Mouse (Mus musculus): ENCODE results near the gene Nrxn3.
A peak's percentile ranks its signal among the peaks of the same experiment; 100 is the strongest.

Nrxn3 gene

GRCm38 (mm10) chr12:88722691-88723070 is at the start of gene Nrxn3:
Nrxn3 (plus strand) TSS chr12:88722876.
- peak; percentile 39 to 64 for DNase-seq

GRCm38 (mm10) chr12:88704159-88704846 is 18.4 kb upstream of the Nrxn3 start:
- DNase-seq: no peak

DNA sequence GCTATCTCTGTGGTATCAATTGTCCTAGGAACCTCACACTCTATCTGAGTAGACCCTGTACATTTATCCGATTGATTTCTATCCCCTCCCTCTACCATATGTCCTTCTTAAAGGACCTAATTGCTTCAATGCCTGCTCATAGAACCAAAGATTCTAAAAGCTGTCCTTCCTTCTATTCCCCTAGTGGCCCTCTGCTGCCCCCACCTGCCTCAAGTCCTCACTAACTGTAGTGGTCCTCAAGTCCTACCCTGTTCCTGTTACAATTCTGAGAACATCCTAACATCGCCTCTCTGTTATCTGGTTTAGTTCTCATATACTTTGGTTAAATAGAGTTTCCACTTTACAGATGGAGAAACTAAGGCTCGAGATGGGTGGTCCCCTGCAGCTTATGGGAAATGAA is 16.7 kb upstream of the Nrxn3 start:
- no peak for DNase-seq

- DNase-seq: no peak
Measured at GRCm38 (mm10) chr12:88707786-88708185, 14.9 kb upstream of the Nrxn3 start.

DNA sequence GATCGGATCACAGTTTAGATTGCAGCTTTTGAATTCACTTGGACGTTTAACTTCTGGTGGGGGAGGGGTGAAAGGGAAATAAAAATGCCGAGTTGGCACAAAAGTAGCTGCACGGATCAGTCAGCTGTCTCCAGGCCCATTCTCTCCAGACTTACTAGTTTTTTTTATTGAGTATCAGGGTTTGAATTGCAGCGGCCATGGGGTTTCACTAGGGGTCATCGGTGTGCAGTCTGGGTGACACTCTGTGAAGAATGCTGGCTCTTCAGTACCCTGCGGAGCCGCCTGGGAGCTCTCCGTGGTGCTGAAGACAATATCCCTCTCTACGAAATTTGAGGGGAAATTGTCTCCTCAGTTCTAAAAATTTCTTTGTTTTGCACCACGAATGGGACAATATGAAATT is 13.5 kb upstream of the Nrxn3 start:
- peak; percentile 20 to 56 for DNase-seq

GRCm38 (mm10) chr12:88713456-88713855 is 9.2 kb upstream of the Nrxn3 start:
- DNase-seq: peak in 1 of 2 experiments; percentile 12

- no peak for DNase-seq
Measured at GRCm38 (mm10) chr12:88722031-88722690, 515 bp upstream of the Nrxn3 start.

DNA sequence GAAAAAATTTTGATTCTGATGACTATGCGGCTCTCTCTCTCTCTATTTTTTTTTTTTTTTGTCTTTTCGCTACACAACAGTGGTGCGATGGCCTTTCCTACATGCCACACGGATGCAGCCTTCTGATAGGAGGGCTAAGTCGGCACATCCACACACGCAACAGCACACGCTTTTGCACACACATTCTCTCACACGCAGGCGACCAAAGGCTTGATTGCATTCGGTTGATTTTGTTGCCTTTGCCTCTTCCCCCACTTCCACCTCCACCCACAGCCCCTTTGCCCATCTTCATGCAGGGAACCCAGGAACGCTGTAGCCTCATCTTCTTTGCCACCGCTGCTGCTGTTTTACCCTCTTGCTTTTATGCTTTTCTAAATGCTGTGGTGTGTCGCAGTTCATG is 3.6 kb downstream of the Nrxn3 start:
- no peak for DNase-seq

DNA sequence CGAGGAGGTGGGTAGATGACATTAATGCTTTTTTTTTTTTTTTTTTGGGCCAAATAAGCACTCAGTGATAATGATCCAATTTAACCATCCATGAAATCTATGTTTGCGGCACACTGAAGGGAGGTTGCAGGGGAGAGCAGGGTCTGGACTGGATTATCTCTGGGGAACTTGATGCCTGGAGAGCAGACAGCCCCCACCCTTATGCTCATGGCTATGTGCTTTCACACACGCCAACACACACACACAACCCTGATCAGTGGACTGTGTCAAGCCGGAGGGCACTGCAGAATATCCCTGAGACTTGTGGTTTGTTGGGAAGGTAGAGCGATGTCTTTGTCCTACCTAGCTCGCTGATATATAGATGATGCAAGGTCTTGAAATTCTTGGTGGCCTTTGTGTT is 4.1 kb downstream of the Nrxn3 start:
- no peak for DNase-seq

GRCm38 (mm10) chr12:88730720-88731119 is 8.0 kb downstream of the Nrxn3 start:
- DNase-seq: no peak

DNA sequence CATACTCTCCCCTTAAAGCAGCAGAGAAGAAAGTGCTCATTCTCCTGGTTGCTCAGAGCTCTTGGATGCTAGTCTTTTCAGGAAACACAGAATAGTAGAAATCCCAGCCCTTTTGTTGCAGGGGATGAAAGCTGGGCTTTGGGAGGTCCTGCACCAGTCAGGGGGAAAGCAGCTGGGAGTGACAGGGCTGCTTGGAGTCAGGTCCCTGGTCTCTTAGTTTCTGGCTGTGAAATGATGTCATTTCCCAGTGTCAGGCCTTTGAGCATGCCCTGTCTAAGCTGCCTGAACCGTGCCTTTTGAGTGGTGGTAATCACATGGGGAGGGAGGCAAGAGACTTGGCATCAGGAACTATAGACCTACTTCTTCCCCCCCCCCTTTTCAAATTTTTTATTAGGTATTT is 12.4 kb downstream of the Nrxn3 start:
- DNase-seq: no peak

GRCm38 (mm10) chr12:88737081-88737480 is 14.4 kb downstream of the Nrxn3 start:
- no peak for DNase-seq

GRCm38 (mm10) chr12:88738616-88739015 is 15.9 kb downstream of the Nrxn3 start:
- DNase-seq: peak in 1 of 2 experiments; percentile 14

GRCm38 (mm10) chr12:88746788-88747187 is 24.1 kb downstream of the Nrxn3 start:
- DNase-seq: peak; percentile 14 to 51

GRCm38 (mm10) chr12:88764791-88765190 is 42.1 kb downstream of the Nrxn3 start:
- DNase-seq: no peak

DNA sequence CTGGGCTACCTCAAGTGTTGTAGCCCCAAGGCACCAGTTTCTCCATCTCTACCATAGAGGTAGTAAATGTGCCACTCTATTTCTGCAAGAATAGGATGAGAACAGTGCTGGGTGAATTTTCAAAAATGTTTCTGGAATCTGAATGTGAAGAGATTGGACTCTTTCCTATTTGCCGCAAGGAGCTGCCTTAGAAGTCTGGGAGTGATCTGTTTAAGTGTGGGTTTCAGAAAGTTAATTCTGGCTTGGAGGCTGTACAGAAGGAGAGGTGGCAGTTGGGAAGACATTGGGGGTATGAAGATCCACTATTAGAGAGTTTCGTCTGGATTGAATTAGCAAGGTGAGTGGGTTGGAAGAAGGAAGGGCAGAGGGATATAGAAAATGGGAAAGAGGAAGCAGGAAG is 52.0 kb downstream of the Nrxn3 start:
- no peak for DNase-seq

DNA sequence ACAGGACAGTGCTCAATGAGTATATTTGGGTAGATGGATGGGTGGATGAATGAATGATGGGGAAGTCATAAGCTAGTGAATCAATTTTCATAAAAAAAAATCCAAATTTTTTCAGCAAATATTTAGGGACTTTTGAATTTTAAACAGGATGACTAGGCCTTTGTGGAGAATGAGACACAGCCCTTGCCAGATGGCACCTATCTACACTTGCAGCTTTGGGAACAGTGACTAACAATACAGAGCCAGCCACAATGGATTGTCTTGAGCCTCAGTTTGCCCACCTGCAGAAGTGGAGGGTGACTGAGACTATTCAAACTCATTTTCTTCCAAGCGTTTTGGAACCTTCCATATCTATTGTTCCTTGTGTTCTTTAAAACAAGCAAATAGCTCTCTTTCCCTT is 55.4 kb downstream of the Nrxn3 start:
- DNase-seq: no peak

- no peak for DNase-seq
Measured at GRCm38 (mm10) chr12:88784199-88785147, 61.8 kb downstream of the Nrxn3 start.

DNA sequence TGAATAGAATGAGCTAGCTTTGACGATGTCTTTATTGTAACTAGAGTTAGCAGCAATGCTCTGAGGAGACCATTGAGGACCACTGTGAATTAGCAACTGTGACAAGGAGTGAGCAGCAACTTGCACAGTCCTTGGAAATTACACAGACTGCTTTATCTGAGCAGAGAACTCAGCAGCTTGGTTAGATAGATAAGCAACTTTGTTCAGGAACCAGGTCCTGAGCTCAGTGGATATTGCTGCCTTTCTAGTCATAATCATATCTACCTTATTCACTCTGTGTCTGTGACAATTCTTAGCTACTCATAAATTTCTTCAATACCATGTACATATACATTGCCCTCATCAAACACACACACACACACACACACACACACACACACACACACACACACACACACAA is 70.6 kb downstream of the Nrxn3 start:
- DNase-seq: no peak

DNA sequence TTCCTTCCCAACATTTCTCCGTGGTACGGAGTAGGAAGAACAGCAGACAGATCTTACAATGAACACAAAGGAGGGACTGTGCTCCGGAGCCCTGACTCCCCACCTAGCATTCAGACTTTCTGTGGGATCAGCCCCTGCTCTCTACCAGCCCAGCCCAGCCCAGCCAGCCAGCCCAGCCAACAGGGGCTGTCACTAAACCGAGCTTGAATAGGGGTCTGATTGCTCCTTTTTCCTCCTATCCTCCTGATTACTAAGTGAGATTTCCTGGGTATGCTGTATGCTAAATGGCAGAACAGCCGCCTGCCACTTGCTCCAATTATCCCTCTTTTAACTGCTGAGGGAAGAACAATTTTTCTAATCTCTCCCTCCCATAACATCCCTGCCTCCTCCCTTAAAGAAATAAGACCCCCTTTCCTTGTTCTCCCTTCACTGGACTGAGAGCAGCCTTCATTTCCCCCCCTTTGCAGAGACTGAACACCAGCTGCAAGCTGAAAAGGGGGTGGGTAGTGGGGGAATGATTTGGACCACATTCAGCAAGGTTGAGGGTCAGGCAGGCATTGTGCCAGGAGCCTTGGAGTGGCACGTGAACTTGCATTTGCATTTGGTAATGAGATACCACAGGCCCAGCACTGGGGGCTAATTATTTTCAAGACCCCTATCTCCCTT is 78.4 kb downstream of the Nrxn3 start:
- DNase-seq: no peak

- DNase-seq: no peak
Measured at GRCm38 (mm10) chr12:88801656-88802007, 79.0 kb downstream of the Nrxn3 start.

GRCm38 (mm10) chr12:88808947-88809346 is 86.3 kb downstream of the Nrxn3 start:
- DNase-seq: no peak

- DNase-seq: no peak
Measured at GRCm38 (mm10) chr12:88812173-88812572, 89.5 kb downstream of the Nrxn3 start.
